Mouse (Mus musculus) layer of hippocampus, adult 9-11 months (tissue): ENCODE measurements around the gene Amacr.

Source experiments
- DNase-seq: peaks from one replicate; pipeline ENCODE4 v3.0.0; 2022

The Amacr gene

DNA sequence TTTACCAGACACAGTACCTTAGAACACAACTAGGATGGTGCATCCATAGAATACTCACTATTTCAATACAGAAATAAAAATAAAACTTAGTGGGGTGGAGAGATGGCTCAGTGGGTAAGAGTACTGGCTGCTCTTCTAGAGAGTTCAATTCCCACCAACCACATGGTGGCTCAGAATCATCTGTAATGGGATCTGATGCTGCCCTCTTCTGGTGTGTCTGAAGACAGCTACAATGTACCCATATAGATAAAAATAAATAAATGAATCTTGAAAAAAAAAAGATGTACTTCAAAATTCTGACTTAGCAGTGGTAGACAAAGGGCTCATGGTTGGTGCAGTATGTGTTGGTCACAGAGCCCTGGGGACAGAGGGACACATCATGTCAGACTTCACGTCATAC lies 10.0 kb downstream of the Amacr start:
- DNase-seq = no peak

DNA sequence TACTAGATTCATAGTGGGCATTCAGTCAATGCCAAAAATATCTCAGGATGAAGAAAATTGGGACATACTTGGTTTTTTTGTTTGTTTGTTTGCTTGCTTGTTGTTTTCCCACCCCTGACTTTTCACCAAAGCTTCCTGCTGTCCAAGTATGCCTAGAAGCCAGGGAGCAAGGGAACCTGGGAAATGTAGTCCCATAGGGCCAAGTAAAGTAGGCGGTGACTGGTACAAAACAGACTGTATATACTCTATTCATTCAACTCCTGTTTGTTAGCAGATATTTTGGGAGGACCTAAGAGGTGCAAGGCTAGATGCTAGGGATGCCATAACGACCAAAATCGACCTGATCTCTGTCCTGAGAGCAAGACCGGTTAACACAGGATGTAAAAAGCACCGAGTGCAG lies 18.3 kb downstream of the Amacr start:
- no peak for DNase-seq

DNA sequence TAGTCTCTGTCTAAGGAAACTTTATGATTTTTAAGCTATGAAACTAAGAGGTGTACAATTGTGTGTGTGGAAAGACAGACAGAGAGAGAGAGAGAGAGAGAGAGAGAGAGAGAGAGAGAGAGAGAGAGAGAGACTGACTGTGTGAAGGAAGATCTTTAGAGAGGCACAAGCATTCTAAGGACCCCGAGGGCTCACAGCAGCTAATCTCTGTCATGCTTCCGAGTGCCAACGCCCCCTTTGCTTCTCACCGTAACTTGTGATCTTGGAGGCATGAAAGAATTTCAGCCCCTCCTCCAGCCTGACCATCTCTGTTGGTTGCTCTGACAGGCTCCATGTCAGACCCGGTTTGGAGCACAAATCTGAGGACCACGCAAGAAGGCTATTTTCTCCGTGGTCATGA lies 18.9 kb downstream of the Amacr start, which contains the start of gene Slc45a2:
Slc45a2 (plus strand) TSS at position 301 of the 400 bp plus-strand sequence.
- DNase-seq = no peak

DNA sequence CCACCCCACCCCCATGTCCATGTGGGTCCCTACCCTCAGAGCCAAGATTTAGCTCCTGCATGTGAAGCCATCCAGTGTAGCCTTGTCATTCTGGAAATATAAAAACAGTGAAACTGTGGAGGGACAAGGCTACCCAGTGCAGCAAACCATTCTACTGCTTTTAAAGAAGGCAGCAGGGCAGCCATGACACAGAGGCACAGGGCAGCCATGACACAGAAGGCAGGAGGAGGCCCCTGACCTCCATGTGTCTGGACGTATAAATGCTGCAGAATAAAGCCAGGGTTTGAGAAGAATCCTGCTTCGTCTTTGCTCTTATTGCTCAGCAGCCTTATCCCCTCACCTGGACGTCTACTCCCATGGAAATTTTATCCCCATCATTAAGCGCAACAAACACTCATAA lies 22.2 kb downstream of the Amacr start:
- DNase-seq = no peak

DNA sequence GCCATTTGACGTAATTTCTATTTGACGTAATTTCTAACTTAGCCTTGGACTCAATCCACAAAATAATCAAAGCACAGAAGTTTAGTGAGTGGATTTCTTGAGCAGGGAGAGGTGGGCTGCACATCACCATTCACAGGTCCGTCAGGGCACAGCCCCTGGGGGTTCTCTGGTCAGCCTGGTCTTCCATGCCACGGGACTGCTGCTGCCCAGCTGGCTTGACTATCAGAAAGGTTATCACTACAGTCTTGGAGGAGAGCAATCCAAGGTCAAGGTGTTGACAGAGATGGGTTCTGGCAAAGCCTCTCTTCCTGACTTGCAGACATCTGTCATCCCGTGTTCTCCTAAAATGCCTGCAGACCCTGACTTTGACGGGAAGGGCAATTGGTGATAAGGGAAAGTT lies 23.1 kb downstream of the Amacr start:
- DNase-seq = no peak

DNA sequence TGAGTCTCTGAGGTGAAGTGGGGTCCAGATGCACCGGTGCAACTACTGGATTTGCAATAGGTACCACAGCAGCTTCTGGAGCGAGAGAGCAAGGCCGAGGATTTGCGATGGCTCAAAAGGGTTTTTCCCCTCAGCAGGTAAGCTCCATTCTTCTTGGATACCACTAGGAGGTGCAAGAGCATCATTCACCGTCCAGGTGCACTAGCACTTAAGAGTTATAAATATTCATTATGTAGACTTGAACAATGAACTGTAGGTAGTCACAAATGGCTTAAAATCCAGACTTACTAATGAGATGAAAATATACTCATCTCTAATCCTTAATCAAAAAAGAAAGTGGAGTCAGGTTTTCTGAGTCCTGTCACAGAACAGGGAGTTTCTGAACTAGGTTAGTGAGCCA lies 27.2 kb downstream of the Amacr start:
- no peak for DNase-seq

DNA sequence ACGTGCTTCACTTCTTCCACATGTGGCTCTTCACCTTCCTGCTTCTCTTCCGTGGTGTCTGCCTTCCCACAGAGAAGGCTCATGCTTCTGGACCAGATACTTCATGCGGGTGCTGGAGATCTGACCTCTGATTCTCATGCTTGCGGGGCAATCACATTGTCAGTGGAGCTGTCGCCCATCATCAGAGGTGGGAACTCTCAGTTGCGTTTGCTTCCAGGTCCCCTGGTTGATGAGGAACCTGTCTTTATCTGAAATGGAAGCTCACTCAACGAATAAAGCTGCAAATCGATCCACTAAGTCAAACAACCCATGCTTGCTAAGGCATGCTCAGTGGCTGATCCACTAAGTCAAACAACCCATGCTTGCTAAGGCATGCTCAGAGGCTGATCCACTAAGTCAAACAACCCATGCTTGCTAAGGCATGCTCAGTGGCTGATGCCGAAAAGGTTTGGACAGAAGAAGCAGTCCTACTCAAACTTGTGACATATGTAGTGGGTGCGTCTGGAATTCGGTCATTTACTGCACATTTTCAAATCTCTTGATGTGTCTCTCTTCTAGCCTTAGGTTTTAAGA lies 29.5 kb downstream of the Amacr start:
- no peak for DNase-seq

DNA sequence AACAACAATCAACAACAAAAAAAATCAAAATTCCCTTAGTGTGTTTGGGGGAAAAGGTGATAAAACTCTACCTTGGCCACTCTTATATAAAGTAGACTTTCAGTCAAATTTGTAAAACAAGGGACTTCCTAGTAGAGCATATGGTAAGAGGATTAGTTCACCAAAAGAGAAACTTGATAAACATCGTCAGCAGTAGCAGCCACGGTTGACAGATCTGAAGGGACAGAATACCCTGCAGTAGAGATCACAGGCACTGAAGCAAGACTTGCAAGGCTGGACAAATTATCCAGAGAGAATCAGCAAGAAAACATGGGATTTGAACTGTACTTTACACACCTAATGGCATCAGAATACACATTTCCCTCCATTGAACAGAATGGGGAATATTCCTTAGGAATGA lies 33.4 kb downstream of the Amacr start:
- DNase-seq = no peak

DNA sequence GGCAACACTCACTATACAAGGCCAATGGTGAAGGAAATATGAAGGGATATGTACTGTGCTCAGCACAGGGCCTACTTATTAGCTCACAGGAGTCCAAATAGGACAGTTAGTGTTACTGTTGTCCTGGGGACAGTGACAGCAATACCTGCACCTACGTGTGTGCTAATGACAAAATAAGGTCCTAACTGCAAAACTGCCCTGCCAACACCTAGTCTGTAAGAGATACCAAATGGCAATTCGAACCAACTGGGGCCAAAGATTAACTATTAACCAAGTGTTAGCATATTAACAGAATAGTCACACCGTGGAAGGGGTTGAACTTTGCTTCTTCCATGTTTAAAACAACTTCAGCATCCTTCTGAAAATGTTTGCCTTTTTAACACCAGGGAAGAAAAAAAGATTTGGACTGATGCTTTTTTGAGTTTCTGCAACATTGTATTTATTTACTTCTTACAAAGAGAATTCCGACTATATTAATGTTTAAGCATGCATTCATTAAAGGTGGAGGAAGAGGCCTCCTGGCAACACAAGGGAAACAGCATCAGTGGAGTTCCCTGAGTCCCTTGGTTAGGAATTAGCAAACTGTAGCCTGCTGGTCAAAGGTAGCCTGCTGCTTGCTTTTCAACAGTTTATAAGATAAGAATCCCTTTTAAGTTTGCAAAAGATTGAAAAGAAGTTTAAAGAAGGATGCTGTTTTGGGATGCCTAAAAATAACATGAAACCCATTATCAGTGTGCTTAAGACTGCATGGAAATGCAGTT lies 45.4 kb downstream of the Amacr start:
- no peak for DNase-seq

DNA sequence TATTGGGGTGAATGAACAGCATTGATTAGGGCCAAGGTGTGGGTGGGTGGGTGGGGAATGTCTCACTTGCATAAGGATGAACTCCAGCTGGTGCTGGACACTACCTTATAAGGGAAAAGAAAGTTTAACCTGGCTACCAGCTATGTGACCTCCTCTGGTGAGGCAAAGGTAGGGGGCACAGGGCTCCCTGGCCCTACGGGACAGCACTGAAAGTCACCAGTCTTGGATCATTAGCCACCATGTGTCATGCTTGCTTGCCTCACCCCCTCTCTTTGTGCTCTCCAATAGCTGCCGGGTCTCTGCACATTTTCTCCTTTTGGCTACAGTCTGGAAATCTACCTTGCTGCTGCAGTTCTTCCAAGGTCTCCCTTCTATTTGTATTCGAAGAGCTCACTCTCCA lies 48.6 kb downstream of the Amacr start:
- DNase-seq = no peak

DNA sequence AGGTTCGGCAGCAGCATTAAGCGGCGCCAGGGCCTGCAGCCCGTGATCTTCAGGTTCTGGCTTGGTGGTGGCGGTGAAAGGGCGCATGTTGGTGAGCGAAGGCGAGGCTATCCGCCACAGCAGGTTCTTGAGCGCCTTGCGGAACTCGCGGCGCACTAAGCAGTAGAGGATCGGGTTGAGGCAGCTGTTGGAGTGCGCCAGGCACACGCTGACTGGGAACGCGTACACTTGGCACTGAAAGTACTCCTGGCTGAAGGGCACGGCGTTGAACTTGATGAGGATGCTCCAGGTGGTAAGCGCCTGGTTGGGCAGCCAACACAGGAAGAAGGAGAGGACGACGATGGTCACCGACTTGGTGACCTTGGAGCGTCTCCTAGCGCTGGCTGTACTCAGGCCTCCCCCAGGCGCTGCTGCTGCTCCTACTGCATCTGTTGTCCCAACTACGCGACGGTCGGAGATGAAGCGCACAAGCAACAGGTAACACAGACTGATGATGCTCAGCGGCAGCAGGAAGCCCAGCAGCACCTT lies 54.5 kb downstream of the Amacr start:
- DNase-seq = no peak

DNA sequence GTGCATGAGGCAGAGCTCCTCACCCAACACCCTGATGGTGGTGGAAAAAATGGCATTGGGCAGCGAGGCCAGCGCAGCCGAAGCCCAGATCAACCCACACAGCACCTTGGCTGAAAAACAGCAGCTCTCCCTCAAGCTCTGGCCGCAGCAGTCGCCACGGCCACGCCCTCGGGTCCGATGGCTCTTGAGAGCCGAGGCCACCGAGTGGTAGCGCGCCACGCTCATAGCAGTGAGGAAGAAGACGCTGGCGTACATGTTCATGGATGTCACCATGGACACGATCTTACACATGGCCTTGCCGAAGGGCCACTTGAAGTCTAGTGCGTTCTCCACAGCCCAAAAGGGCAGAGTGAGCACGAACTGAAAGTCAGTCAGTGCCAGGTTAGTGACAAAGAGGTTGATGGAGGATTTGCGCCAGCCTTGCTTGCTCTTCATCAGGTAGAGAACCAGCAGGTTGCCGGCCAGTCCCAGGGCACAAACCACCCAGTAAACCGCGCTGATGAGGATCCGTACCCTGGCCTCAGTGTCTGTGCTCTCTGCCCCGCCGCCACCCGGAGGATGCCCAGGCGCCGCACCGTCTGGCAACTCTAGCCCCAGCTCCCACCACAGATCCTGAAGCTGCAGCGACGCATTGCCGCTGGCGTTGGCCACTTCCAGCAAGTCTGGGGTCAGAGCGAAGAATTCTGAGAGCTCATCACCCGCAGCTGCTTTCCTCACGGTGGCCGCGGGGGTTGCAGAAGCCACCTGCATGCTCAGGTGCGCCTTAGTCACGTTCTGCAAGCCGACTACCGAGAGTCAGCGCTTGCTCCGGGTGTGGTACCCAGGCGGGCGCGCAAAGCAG lies 55.2 kb downstream of the Amacr start:
- no peak for DNase-seq

DNA sequence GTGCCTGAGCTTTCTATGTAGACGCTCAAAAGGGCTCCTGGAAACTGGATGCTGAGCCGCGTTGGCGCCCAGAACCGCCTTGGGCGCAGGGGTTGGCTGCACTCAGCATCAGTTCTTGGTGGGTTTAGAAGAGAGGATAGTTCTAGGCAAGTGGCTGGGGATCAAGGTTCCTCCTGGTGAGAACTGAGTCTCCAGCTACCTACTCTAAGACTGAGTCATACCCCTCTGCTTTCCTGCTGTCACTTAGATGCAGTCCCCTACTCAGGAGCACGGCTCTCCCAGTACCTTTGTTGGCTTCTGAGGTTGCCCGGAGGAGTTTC lies 55.8 kb downstream of the Amacr start:
- no peak for DNase-seq

DNA sequence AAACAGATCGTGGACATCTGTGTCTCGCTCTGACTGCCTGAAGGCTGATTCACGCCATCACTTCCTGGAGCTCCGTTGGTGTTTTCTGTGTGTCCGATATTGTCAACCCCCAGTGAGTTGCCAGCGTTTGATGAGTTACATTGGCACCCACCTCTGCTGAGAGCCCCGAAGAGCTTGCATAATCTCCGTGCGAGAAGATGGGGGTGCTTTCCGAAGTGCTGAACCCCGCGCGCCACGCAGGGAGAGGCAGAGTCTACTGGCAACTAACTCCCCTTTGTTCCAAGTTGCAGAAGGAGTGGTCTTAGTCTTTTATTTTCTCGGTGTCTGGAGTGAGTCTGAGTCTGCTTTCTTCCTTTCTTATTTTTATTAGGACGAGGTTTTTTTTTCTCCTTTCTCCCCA lies 56.2 kb downstream of the Amacr start, which contains the start of gene Rxfp3:
Rxfp3 (minus strand) TSS at position 281 of the 400 bp plus-strand sequence.
- DNase-seq = no peak

DNA sequence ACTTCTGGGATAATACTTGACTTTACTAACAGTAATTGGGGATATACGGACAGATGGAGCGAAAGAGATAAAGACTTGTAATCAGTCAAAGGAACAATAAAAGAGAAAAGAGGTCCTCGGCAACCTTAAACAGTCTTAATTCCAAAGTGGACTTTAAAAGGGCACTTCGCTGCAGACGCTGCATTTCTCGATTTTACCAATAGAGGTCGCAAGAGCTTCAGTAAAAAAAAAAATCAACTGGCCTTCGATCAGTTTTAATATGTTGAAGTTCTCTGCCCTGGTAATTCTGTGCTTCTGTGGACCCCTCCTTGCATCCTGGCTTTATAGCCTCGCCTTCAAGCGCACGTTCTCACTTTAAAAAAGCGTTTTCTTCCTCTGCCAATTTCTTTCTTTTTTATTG lies 56.9 kb downstream of the Amacr start:
- DNase-seq = no peak

DNA sequence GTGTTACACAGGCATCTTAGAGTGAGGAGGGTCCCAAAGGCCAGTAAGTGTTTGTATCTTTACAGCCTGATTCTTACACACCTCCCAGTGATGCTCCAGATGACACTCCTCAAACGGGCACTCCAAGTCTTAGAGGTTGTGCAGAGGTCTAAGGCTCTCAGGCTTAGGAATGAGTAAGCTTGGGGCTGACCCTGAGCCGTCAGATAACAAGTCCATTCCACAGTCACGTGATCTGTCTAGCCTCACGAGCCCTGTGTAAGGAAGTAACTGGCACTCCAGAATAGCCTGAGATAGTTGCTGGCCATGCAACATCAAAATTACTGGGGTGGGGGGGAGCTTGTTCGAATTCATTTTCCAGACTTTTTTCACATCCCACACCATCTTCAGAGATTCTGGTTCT lies 58.5 kb downstream of the Amacr start:
- DNase-seq = no peak

DNA sequence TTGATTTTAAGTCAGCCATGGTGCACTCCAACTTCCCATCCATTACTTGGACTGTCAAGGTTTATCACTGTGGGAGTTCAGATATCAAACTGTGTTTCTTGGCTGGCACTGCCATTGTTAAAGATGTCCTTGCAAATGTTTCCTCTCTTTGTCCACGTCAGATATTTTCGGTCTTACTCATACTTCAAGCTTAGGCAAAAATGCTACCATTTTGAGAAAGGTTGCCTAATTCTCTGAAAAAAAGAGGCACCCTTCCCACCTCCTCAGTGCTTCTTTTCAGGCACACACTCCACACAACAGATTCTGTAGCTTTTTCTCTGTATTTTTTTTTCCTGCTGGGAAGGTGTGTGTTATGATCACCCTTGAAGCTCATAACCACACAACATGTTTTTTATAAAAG lies 59.7 kb downstream of the Amacr start:
- no peak for DNase-seq

DNA sequence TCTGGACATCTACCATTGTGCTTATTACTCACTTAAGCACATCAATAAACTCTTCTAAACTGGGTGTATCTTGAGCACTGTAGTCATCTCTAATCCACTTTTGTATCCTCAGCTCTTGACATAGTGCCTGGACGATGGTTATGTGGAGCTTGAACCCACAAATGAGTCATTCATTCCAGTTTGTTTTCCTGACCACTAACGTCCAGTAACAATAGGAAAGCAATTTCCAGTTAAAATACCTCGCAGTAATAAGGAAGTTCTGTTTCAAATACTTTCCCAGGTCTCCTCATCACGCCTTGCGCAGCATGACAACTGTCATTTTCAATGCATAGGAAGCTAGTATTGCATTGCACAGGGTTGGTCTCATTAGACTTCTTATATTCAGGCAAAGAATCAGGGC lies 61.3 kb downstream of the Amacr start:
- DNase-seq = no peak
